Mouse (Mus musculus): Measurements from ENCODE around the gene Smim20. TPM values are rescaled to one million over a fixed set of nuclear protein-coding genes. Genes with fewer than 3 reads are reported as not detected.

The Smim20 gene
- polyA plus RNA-seq, 1 experiment from 2014 or later: 72.5 TPM

- no peak overlapping the region for H3K9ac ChIP-seq (replicated peaks)
- no peak for ATAC-seq (ENCODE audit: low FRiP score, low read depth)
- H3K4me2 ChIP-seq (replicated peaks): no peak overlapping the region
- H3K36me3 ChIP-seq: no peaks in the 10 kb centered on the region
- peaks cover 12% of the 10 kb centered on the region for H3K4me1 ChIP-seq
- WGBS: 83% methylated on average over 6 of the region's 6 CpGs
- no peak overlapping the region for H3K27ac ChIP-seq (replicated peaks)
- no peak overlapping the region for H3K4me3 ChIP-seq
- no peaks in the 10 kb centered on the region for H3K9me3 ChIP-seq
- H3K27me3 ChIP-seq: no peaks in the 10 kb centered on the region
Observed at GRCm38 (mm10) chr5:53268095-53268692, 1.3 kb downstream of the Smim20 start.

- Histone ChIP-seq H3K36me3 (no peaks in the 10 kb centered on the region), H3K9me3 (no peaks in the 10 kb centered on the region), H3K9ac (replicated peaks) (no peak overlapping the region), H3K4me3 (no peak overlapping the region), H3K27me3 (no peaks in the 10 kb centered on the region), H3K4me1 (peaks cover 22% of the 10 kb centered on the region), H3K4me2 (replicated peaks) (no peak overlapping the region), H3K27ac (replicated peaks) (no peak overlapping the region)
- 90% methylated on average over 5 of the region's 5 CpGs for WGBS
- ATAC-seq (ENCODE audit: low FRiP score, low read depth): no peak
Observed at GRCm38 (mm10) chr5:53269799-53270198, 2.9 kb downstream of the Smim20 start.

- Histone ChIP-seq H3K4me2 (replicated peaks) (no peak overlapping the region), H3K36me3 (no peaks in the 10 kb centered on the region), H3K27ac (replicated peaks) (no peak overlapping the region), H3K4me3 (no peak overlapping the region), H3K9ac (replicated peaks) (no peak overlapping the region), H3K27me3 (no peaks in the 10 kb centered on the region), H3K4me1 (peaks cover 35% of the 10 kb centered on the region), H3K9me3 (no peaks in the 10 kb centered on the region)
- WGBS: 93% methylated on average over 13 of the region's 13 CpGs
- ATAC-seq (ENCODE audit: low FRiP score, low read depth): no peak
Observed at GRCm38 (mm10) chr5:53270947-53271711, 4.2 kb downstream of the Smim20 start.

GRCm38 (mm10) chr5:53272626-53273025, 5.7 kb downstream of the Smim20 start:
- H3K9ac ChIP-seq (replicated peaks): no peak overlapping the region
- H3K27me3 ChIP-seq: no peaks in the 10 kb centered on the region
- 94% methylated on average over 4 of the region's 4 CpGs for WGBS
- H3K9me3 ChIP-seq: no peaks in the 10 kb centered on the region
- ATAC-seq (ENCODE audit: low FRiP score, low read depth): no peak
- no peaks in the 10 kb centered on the region for H3K36me3 ChIP-seq
- H3K4me1 ChIP-seq: peaks cover 36% of the 10 kb centered on the region
- H3K27ac ChIP-seq (replicated peaks): no peak overlapping the region
- H3K4me3 ChIP-seq: no peak overlapping the region
- no peak overlapping the region for H3K4me2 ChIP-seq (replicated peaks)

GRCm38 (mm10) chr5:53273699-53274430, 7.0 kb downstream of the Smim20 start:
- Histone ChIP-seq H3K36me3 (0 out of 2 replicates have a peak, but pooled peaks cover 3% of the 10 kb centered on the region), H3K4me3 (no peak overlapping the region), H3K4me1 (peaks cover 32% of the 10 kb centered on the region; the same call in 1 of the 2 replicates), H3K9ac (replicated peaks) (no peak overlapping the region), H3K27me3 (no peaks in the 10 kb centered on the region), H3K27ac (replicated peaks) (no peak overlapping the region), H3K9me3 (no peaks in the 10 kb centered on the region), H3K4me2 (replicated peaks) (no peak overlapping the region)
- 93% methylated on average over 5 of the region's 5 CpGs for WGBS
- no peak for ATAC-seq (ENCODE audit: low FRiP score, low read depth)

- H3K27me3 ChIP-seq: no peaks in the 10 kb centered on the region
- H3K4me3 ChIP-seq: no peak overlapping the region
- H3K9me3 ChIP-seq: no peaks in the 10 kb centered on the region
- H3K4me1 ChIP-seq: peaks cover 32% of the 10 kb centered on the region; the same call in 1 of the 2 replicates
- 0 out of 2 replicates have a peak, but pooled peaks cover 3% of the 10 kb centered on the region for H3K36me3 ChIP-seq
- WGBS: 42% methylated on average over 5 of the region's 5 CpGs
- H3K9ac ChIP-seq (replicated peaks): no peak overlapping the region
- no peak overlapping the region for H3K27ac ChIP-seq (replicated peaks)
- no peak overlapping the region for H3K4me2 ChIP-seq (replicated peaks)
- 0 out of 2 replicates have a peak, but pooled peaks have one; percentile 8 for ATAC-seq (ENCODE audit: low FRiP score, low read depth)
Observed at GRCm38 (mm10) chr5:53274811-53275355, 8.0 kb downstream of the Smim20 start.

GRCm38 (mm10) chr5:53275376-53275775, 8.5 kb downstream of the Smim20 start:
- H3K27ac ChIP-seq (replicated peaks): no peak overlapping the region

GRCm38 (mm10) chr5:53276470-53277022, 9.7 kb downstream of the Smim20 start:
- Histone ChIP-seq H3K4me3 (no peak overlapping the region), H3K36me3 (0 out of 2 replicates have a peak, but pooled peaks cover 3% of the 10 kb centered on the region), H3K4me2 (replicated peaks) (no peak overlapping the region), H3K9me3 (no peaks in the 10 kb centered on the region), H3K9ac (replicated peaks) (no peak overlapping the region), H3K27ac (replicated peaks) (no peak overlapping the region), H3K4me1 (peaks cover 32% of the 10 kb centered on the region; the same call in 1 of the 2 replicates), H3K27me3 (no peaks in the 10 kb centered on the region)
- no peak for ATAC-seq (ENCODE audit: low FRiP score, low read depth)
- WGBS: 66% methylated on average over 5 of the region's 5 CpGs

More at GRCm38 (mm10) chr5:53275376-53275775, 8.5 kb downstream of the Smim20 start:
- Histone ChIP-seq H3K27me3 (no peaks in the 10 kb centered on the region), H3K9me3 (no peaks in the 10 kb centered on the region), H3K9ac (replicated peaks) (no peak overlapping the region), H3K4me1 (peaks cover 32% of the 10 kb centered on the region; the same call in 1 of the 2 replicates), H3K36me3 (0 out of 2 replicates have a peak, but pooled peaks cover 3% of the 10 kb centered on the region), H3K4me3 (no peak overlapping the region), H3K4me2 (replicated peaks) (no peak overlapping the region)
- 67% methylated on average over 3 of the region's 3 CpGs for WGBS
- ATAC-seq (ENCODE audit: low FRiP score, low read depth): peak; percentile 38; the same call in 1 of the 2 replicates

- no peak overlapping the region for H3K9ac ChIP-seq (replicated peaks)
- no peaks in the 10 kb centered on the region for H3K9me3 ChIP-seq
- 57% methylated on average over 4 of the region's 4 CpGs for WGBS
- H3K27me3 ChIP-seq: no peaks in the 10 kb centered on the region
- H3K4me2 ChIP-seq (replicated peaks): no peak overlapping the region
- peaks cover 32% of the 10 kb centered on the region; the same call in 1 of the 2 replicates for H3K4me1 ChIP-seq
- ATAC-seq (ENCODE audit: low FRiP score, low read depth): 0 out of 2 replicates have a peak, but pooled peaks have one; percentile 24
- H3K27ac ChIP-seq (replicated peaks): no peak overlapping the region
- no peak overlapping the region for H3K4me3 ChIP-seq
- H3K36me3 ChIP-seq: 0 out of 2 replicates have a peak, but pooled peaks cover 3% of the 10 kb centered on the region
Observed at GRCm38 (mm10) chr5:53277716-53278263, 10.9 kb downstream of the Smim20 start.

- Histone ChIP-seq H3K4me3 (no peak overlapping the region), H3K9ac (replicated peaks) (no peak overlapping the region), H3K4me1 (peaks cover 27% of the 10 kb centered on the region; the same call in 1 of the 2 replicates), H3K9me3 (no peaks in the 10 kb centered on the region), H3K27ac (replicated peaks) (no peak overlapping the region), H3K36me3 (0 out of 2 replicates have a peak, but pooled peaks cover 3% of the 10 kb centered on the region), H3K27me3 (no peaks in the 10 kb centered on the region), H3K4me2 (replicated peaks) (no peak overlapping the region)
- ATAC-seq (ENCODE audit: low FRiP score, low read depth): no peak
- WGBS: 84% methylated on average over 12 of the region's 12 CpGs
Observed at GRCm38 (mm10) chr5:53279216-53279813, 12.4 kb downstream of the Smim20 start.

GRCm38 (mm10) chr5:53282487-53282886, 15.6 kb downstream of the Smim20 start:
- no peaks in the 10 kb centered on the region for H3K27me3 ChIP-seq
- 0 out of 2 replicates have a peak, but pooled peaks cover 5% of the 10 kb centered on the region for H3K4me1 ChIP-seq
- no peaks in the 10 kb centered on the region for H3K9me3 ChIP-seq
- H3K4me3 ChIP-seq: no peak overlapping the region
- H3K9ac ChIP-seq (replicated peaks): no peak overlapping the region
- 0 out of 2 replicates have a peak, but pooled peaks cover 3% of the 10 kb centered on the region for H3K36me3 ChIP-seq
- no peak overlapping the region for H3K27ac ChIP-seq (replicated peaks)
- WGBS: 87% methylated on average over 4 of the region's 4 CpGs
- ATAC-seq (ENCODE audit: low FRiP score, low read depth): no peak
- no peak overlapping the region for H3K4me2 ChIP-seq (replicated peaks)
